Mouse (Mus musculus): Measurements from ENCODE around the gene Trim63.

The Trim63 gene

GRCm38 (mm10) chr4:134370649-134371221, 55.8 kb downstream of the Trim63 start:
- no peak for DNase-seq (ENCODE audit: low spot score)

DNA sequence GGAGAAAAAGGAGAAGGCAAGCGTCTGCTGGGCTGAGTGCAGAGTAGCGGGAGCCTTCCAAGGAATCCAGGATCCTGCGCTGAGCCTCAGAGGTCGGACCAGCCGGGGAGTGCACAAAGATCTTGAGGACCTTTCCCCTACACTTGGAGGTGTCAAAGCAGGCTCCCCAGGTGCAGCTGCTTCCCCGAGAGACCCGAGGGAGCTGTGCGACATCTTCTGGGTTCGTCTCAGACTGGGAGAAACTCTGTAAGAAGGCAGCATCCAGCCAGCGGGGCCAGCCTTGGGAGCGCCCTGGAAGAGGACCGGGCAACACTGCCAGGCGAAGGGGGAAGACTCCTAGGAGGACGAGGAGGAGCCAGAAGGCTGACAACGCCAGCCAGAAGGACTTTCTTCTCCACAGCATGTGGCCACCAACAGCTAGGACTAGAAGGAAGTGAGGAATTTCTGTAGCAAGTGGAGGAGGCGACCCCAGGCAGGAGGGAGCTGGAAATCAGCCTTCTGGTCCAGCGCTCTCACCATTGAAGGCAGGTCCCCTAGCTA, 56.5 kb downstream of the Trim63 start:
- peak; percentile 7 for DNase-seq (ENCODE audit: low spot score)

- DNase-seq (ENCODE audit: low spot score) = peak; percentile 84
Measured at GRCm38 (mm10) chr4:134372294-134372747, 57.4 kb downstream of the Trim63 start.

DNA sequence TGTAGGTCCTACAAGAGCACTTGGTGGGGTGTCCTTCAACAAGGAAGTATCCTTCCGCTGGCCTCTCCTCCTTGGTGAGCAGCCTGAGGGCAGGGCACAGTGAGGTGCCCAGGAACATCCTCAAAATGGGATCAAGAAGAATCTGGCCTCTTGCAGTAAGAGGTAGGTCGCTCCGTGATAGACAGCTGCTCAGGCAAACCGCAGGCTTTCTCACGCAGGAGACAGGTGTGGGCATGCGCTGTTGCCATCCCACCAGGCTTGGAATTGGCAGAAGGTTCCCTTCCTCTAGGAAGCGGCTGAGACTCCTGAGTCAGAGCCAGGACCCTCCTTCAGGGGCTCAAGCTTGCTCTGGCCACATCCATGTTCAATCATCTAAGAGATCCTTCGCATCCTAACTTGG, 58.4 kb downstream of the Trim63 start:
- no peak for DNase-seq (ENCODE audit: low spot score)

- no peak for DNase-seq (ENCODE audit: low spot score)
Measured at GRCm38 (mm10) chr4:134374306-134374705, 59.4 kb downstream of the Trim63 start.

DNA sequence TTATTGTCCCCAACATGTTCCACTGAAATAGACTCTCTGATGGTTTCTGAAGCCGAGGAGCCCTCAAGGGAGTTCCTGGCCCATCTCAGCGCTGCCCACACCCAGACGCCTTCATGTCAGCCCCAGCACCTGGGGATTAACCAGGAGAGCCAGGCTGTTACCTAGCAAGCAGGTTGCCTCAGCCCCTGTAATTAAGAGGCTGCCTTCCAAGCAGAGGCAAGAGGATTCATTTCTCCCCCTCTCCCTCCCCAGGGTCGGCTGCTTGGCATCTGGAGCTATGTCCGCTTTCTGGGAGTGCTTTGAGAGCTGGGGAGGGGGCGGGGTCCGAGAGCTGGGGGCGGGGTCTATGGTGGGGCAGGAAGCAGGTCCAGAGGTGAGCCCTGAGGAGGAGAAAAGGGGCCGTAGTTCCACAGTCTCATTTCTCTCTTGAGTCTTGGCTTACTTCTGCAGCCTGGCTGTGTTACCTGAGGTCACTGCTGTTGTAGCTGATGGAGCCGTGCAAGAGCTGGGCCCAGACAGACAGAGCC, 63.2 kb downstream of the Trim63 start:
- DNase-seq (ENCODE audit: low spot score) = no peak
